Mouse (Mus musculus) erythroblast, embryonic 14.5 days (primary cell): ENCODE data around the gene Fbln7. TPM values are rescaled to one million over a fixed set of nuclear protein-coding genes. Genes with fewer than 3 reads are reported as not detected.

ENCODE experiments used
- H3K27me3 ChIP-seq: 2 replicates; pipeline ENCODE4 v1.6.1; 2012; ENCODE audit warnings: inconsistent platforms; ENCODE audit not compliant: control insufficient read depth
- H3K36me3 ChIP-seq: 2 replicates; pipeline ENCODE4 v1.6.1; 2012; ENCODE audit warnings: mild to moderate bottlenecking, inconsistent platforms; ENCODE audit not compliant: control insufficient read depth
- H3K4me1 ChIP-seq: 2 replicates; pipeline ENCODE4 v1.6.1; 2012; ENCODE audit warnings: inconsistent platforms; ENCODE audit not compliant: control insufficient read depth
- H3K4me3 ChIP-seq: replicated peaks from 2 replicates; pipeline ENCODE3; 2012; ENCODE audit warnings: moderate library complexity, mild to moderate bottlenecking, inconsistent platforms
- H3K9me3 ChIP-seq: 2 replicates; pipeline ENCODE4 v1.6.1; 2012; ENCODE audit warnings: low read length, inconsistent platforms, mixed read lengths; ENCODE audit not compliant: control insufficient read depth
- GATA1 ChIP-seq: IDR thresholded peaks from 2 replicates; pipeline ENCODE4 v1.6.1; 2012; ENCODE audit warnings: low read length, inconsistent platforms, mixed read lengths
- TAL1 ChIP-seq: IDR thresholded peaks from 3 replicates; pipeline ENCODE4 v1.6.1; 2012; ENCODE audit warnings: low read length, inconsistent platforms, mixed read lengths
- polyA plus RNA-seq: library from polyadenylated mRNA; stranded (reverse); fragments of >175 nt; gene quantifications from 2 replicates; pipeline ENCODE4 v1.2.3, GENCODE M21; 2012

The Fbln7 gene
- polyA plus RNA-seq, 1 experiment: not detected

GRCm38 (mm10) chr2:128890661-128891335 lies 28.0 kb downstream of the Fbln7 start:
- Histone ChIP-seq H3K4me1 (peaks cover 2% of the 10 kb centered on the region; the same call in 1 of the 2 replicates), H3K27me3 (peaks cover 3% of the 10 kb centered on the region; the same call in 1 of the 2 replicates), H3K4me3 (no peak overlapping the region), H3K36me3 (no peaks in the 10 kb centered on the region), H3K9me3 (peaks cover 2% of the 10 kb centered on the region; the same call in 1 of the 2 replicates)
- TF ChIP-seq TAL1 (no peak), GATA1 (no peak)

GRCm38 (mm10) chr2:128892180-128892721 lies 29.5 kb downstream of the Fbln7 start:
- H3K4me3 ChIP-seq: no peak overlapping the region

DNA sequence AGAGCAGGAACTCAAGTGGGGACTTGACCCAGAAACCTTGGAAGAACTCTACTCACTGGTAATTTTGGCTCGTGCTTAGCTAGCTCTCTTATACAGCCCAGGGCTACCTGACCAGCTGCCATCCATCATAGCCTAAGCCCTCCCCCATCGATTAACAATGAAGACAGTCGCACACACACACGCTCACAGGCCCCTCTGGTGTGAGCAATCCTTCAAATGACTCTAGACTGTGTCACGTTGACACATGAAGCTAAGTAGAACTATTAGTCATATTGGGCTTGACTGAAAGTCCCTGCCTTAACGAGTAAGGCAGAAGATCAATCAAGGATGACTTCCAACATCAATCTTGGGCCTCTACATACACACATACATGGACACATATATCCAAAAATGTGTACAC lies 40.1 kb downstream of the Fbln7 start:
- TF ChIP-seq GATA1: no peak
- TF ChIP-seq TAL1: no peak
- no peaks in the 10 kb centered on the region for H3K27me3 ChIP-seq
- no peak overlapping the region for H3K4me3 ChIP-seq
- no peaks in the 10 kb centered on the region for H3K36me3 ChIP-seq
- no peaks in the 10 kb centered on the region for H3K4me1 ChIP-seq
- no peaks in the 10 kb centered on the region for H3K9me3 ChIP-seq

More at GRCm38 (mm10) chr2:128892180-128892721, 29.5 kb downstream of the Fbln7 start:
- Histone ChIP-seq H3K4me1 (peaks cover 2% of the 10 kb centered on the region; the same call in 1 of the 2 replicates), H3K9me3 (peaks cover 2% of the 10 kb centered on the region; the same call in 1 of the 2 replicates), H3K36me3 (no peaks in the 10 kb centered on the region), H3K27me3 (peaks cover 3% of the 10 kb centered on the region; the same call in 1 of the 2 replicates)
- TF ChIP-seq GATA1: no peak
- no peak for TF ChIP-seq TAL1

- no peak overlapping the region for H3K4me3 ChIP-seq
- H3K27me3 ChIP-seq: no peaks in the 10 kb centered on the region
- no peaks in the 10 kb centered on the region for H3K9me3 ChIP-seq
- TF ChIP-seq TAL1 (no peak), GATA1 (no peak)
- H3K36me3 ChIP-seq: no peaks in the 10 kb centered on the region
- H3K4me1 ChIP-seq: no peaks in the 10 kb centered on the region
Measured at GRCm38 (mm10) chr2:128903661-128904060, 40.9 kb downstream of the Fbln7 start.

DNA sequence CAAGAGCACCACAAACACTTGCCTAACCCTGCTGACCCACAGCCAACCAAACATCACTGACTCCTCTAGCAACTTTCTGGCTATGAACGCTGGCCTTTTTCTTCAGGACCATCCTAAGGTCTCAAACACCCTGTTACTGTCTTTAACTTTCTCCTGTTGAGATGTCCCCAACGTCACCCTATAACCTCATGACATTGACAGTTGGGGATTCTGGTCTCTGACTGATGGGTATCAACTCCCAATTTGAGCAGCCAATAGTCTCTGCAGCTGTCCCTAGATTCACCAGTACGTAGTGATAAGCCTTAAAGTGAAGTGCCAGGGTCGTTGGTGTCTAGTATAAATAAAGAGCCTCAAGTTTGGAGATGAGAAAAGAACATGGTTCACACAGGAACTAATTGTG lies 52.2 kb downstream of the Fbln7 start:
- H3K36me3 ChIP-seq: no peaks in the 10 kb centered on the region
- no peaks in the 10 kb centered on the region for H3K4me1 ChIP-seq
- H3K27me3 ChIP-seq: no peaks in the 10 kb centered on the region; the same call in 1 of the 2 replicates
- no peak for TF ChIP-seq TAL1
- no peak for TF ChIP-seq GATA1
- no peak overlapping the region for H3K4me3 ChIP-seq
- no peaks in the 10 kb centered on the region for H3K9me3 ChIP-seq

- no peak for TF ChIP-seq GATA1
- TF ChIP-seq TAL1: no peak
- Histone ChIP-seq H3K9me3 (no peaks in the 10 kb centered on the region), H3K4me1 (no peaks in the 10 kb centered on the region), H3K36me3 (no peaks in the 10 kb centered on the region), H3K27me3 (no peaks in the 10 kb centered on the region), H3K4me3 (no peak overlapping the region)
Measured at GRCm38 (mm10) chr2:128916528-128916927, 53.7 kb downstream of the Fbln7 start.

GRCm38 (mm10) chr2:128924799-128925198 lies 62.0 kb downstream of the Fbln7 start:
- no peaks in the 10 kb centered on the region for H3K9me3 ChIP-seq
- peaks cover 19% of the 10 kb centered on the region for H3K36me3 ChIP-seq
- no peak overlapping the region for H3K4me3 ChIP-seq
- no peaks in the 10 kb centered on the region for H3K27me3 ChIP-seq
- TF ChIP-seq GATA1 (no peak), TAL1 (no peak)
- H3K4me1 ChIP-seq: no peaks in the 10 kb centered on the region

GRCm38 (mm10) chr2:128928446-128928845 lies 65.7 kb downstream of the Fbln7 start:
- no peaks in the 10 kb centered on the region for H3K9me3 ChIP-seq
- no peak for TF ChIP-seq GATA1
- no peak for TF ChIP-seq TAL1
- peaks cover 37% of the 10 kb centered on the region for H3K36me3 ChIP-seq
- H3K4me3 ChIP-seq: no peak overlapping the region
- H3K4me1 ChIP-seq: no peaks in the 10 kb centered on the region
- H3K27me3 ChIP-seq: no peaks in the 10 kb centered on the region

DNA sequence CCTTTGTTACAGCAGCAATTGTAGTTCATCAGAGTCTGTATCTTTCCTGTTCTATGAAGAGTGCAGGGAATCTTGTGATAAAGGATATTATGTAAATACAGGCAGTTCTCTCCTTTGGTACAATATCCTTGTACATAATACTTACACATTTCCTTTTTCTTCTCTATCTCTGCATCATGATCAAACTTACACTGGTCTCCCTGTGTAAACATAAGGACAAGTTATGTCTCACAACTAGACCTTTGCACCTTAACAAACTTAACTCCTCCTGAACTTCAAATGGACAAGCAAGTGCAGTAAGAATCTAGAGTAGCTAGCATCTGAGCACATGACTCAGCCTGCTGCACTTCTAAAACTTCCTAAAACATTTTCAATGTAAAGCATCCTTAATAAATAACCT lies 67.9 kb downstream of the Fbln7 start:
- Histone ChIP-seq H3K9me3 (no peaks in the 10 kb centered on the region), H3K4me3 (no peak overlapping the region), H3K27me3 (no peaks in the 10 kb centered on the region), H3K4me1 (no peaks in the 10 kb centered on the region), H3K36me3 (peaks cover 44% of the 10 kb centered on the region)
- TF ChIP-seq GATA1: no peak
- TF ChIP-seq TAL1: no peak
